Mouse (Mus musculus) embryonic facial prominence, embryonic 10.5 days (tissue): Measurements from ENCODE around the gene Olfm3. TPM values are rescaled to one million over a fixed set of nuclear protein-coding genes. Genes with fewer than 3 reads are reported as not detected.

Source experiments
- DNase-seq: peaks from one replicate; pipeline ENCODE4 v3.0.0-alpha.2; 2017; ENCODE audit warnings: low spot score
- H3K27ac ChIP-seq: fragments of 300-500 bp; sonication (generic); replicated peaks from 2 replicates; pipeline ENCODE4 v1.5.1; 2016; ENCODE audit warnings: mild to moderate bottlenecking
- H3K27me3 ChIP-seq: fragments of 300-500 bp; sonication (generic); replicated peaks from 2 replicates; pipeline ENCODE4 v1.6.1; 2016; ENCODE audit warnings: low read depth, mild to moderate bottlenecking; ENCODE audit not compliant: poor library complexity, severe bottlenecking
- H3K36me3 ChIP-seq: fragments of 300-500 bp; sonication (generic); replicated peaks from 2 replicates; pipeline ENCODE4 v1.6.1; 2016; ENCODE audit warnings: mild to moderate bottlenecking, moderate library complexity
- H3K4me1 ChIP-seq: fragments of 300-500 bp; sonication (generic); 2 replicates; pipeline ENCODE4 v1.6.1; 2016
- H3K4me3 ChIP-seq: fragments of 300-500 bp; sonication (generic); 2 replicates; pipeline ENCODE4 v1.5.1; 2016; ENCODE audit warnings: mild to moderate bottlenecking, moderate library complexity
- H3K9me3 ChIP-seq: fragments of 300-500 bp; sonication (generic); 2 replicates; pipeline ENCODE4 v1.6.1; 2016; ENCODE audit warnings: mild to moderate bottlenecking
- WGBS: fragments of 180-500 bp; shearing (Covaris S2); methylation state at CpG from one replicate; pipeline ENCODE4 v1.1.7; 2016; 5-methylcytosine and 5-hydroxymethylcytosine counted together
- polyA plus RNA-seq: library from polyadenylated mRNA; unstranded; fragments of >200 nt; fragmentation: Nextera tagmentation; extraction: Ambion mirVana; gene quantifications from 2 replicates; pipeline ENCODE4 v1.2.1, GENCODE M21; 2016

The Olfm3 gene
- polyA plus RNA-seq, 1 experiment from 2014 or later, result 0.10 TPM

DNA sequence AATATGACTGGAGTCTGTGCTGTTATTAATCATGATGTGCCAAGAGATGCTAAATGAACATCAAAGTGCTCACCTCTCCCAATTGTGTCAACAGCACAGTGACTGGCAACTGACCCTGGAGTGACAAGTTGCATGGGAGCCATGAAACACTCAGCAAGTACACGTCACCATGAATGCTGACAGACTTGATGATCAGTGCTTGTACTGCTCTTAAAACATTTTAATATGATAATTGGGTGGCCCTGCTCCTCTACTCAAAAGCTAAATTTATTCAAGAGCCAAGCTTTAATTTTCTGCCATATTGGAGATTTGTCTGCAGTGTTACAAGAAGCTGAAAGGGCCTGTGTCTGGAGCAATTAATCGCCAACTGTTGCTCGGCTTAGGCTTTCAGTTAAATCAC, 184.4 kb downstream of the Olfm3 start:
- WGBS, result 83% methylated on average over 3 of the region's 3 CpGs
- Histone ChIP-seq H3K9me3 (no peaks in the 10 kb centered on the region), H3K27ac (no peak overlapping the region), H3K4me1 (no peaks in the 10 kb centered on the region), H3K36me3 (no peaks in the 10 kb centered on the region), H3K4me3 (no peak overlapping the region), H3K27me3 (no peaks in the 10 kb centered on the region)
- DNase-seq, result no peak

DNA sequence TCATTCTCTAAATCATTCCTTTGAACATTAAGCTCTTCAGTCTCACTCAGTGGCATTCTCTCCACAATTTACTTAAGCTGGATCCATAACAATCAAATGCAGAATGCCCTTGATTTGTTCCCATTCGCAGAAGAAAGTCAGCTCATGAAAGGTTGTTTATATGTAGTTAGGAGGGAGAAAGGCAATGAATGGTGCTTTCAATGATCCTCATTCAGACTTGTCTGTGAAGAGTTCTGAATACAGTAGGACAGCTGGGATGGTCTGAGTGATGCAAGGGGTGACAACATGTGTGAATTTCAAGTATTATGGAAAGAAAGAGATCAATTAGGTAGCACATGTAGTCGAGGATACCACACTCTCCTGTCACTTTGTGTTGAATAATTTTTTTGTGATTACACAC, 186.8 kb downstream of the Olfm3 start:
- H3K9me3 ChIP-seq, result no peaks in the 10 kb centered on the region
- H3K36me3 ChIP-seq, result no peaks in the 10 kb centered on the region
- H3K27me3 ChIP-seq, result no peaks in the 10 kb centered on the region
- no peaks in the 10 kb centered on the region for H3K4me1 ChIP-seq
- 55% methylated on average over 2 of the region's 2 CpGs for WGBS
- H3K27ac ChIP-seq, result no peak overlapping the region
- DNase-seq, result no peak
- H3K4me3 ChIP-seq, result no peak overlapping the region

DNA sequence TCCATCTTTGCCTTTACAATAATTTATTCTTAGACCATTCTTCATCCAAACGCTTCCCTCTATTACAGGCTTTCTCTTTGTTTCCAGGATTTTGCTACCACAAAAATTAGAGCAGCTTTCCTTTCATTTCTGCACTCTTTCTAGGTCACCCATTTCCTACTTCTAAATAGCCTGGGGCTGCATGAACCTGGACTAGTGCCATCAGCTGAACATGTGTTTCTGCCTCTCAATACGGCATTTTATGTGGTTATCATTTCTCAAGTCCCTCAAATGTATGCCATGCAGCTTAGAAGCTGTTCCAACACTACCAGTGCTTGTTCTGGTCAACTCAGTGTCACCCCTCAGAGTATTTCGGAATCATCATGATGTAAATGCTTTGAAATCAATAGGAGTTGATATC, 191.6 kb downstream of the Olfm3 start:
- H3K4me1 ChIP-seq, result no peaks in the 10 kb centered on the region
- no peak overlapping the region for H3K4me3 ChIP-seq
- H3K27ac ChIP-seq, result no peak overlapping the region
- no peaks in the 10 kb centered on the region for H3K9me3 ChIP-seq
- H3K27me3 ChIP-seq, result no peaks in the 10 kb centered on the region
- no peak for DNase-seq
- no peaks in the 10 kb centered on the region for H3K36me3 ChIP-seq
- 80% methylated on average over 3 of the region's 3 CpGs for WGBS

DNA sequence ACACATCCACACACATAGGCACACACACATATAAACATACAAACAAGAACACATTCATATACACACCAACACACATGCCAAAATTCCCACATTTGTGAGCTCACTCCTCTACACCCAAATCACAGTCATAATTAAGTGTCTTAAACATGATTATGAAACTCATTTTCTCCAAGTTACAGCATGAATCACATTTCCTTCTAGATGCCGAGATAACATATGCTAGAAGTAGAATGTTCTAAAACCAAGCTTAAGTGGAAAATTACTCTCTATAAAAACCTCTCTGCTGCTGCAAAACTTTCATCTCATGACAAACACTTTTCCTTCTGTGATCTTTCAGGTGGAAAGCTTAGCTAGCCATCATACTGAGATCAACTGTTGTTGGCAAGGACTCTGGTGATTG, 195.7 kb downstream of the Olfm3 start:
- H3K4me1 ChIP-seq, result no peaks in the 10 kb centered on the region
- 90% methylated on average over 1 of the region's 1 CpGs for WGBS
- H3K4me3 ChIP-seq, result no peak overlapping the region
- H3K27me3 ChIP-seq, result no peaks in the 10 kb centered on the region
- no peak for DNase-seq
- H3K27ac ChIP-seq, result no peak overlapping the region
- no peaks in the 10 kb centered on the region for H3K9me3 ChIP-seq
- H3K36me3 ChIP-seq, result no peaks in the 10 kb centered on the region

DNA sequence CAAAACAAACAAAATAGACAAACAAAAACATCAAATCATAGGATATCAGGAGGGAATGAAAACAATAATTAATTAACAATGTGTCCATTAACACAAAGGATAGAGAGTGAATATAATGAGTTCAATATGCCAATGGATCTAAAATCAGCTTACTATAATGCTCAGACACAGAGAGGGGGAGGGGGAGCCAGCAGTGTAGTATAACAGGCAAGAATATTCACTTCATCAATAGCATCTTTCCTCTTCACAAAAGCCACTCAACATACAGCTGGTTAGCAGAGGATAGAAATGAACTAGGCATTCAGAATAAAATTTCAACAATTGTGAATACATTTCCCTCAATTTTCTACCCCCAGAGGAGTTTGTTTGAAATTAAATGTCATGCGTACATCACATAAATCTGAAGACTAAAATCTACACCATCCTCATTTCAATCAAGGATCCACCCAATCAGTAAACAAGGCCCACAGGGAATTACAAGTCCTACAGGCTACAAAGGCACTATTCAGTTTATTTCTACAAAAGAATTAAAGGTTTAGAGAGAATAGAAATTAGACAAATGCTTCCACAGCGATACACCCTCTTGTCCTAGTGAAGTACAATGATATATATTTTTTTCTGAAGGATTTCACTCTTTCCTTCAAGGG, 200.4 kb downstream of the Olfm3 start:
- no peak for DNase-seq
- H3K4me1 ChIP-seq, result no peaks in the 10 kb centered on the region
- no peaks in the 10 kb centered on the region for H3K36me3 ChIP-seq
- no peaks in the 10 kb centered on the region for H3K27me3 ChIP-seq
- H3K9me3 ChIP-seq, result no peaks in the 10 kb centered on the region
- H3K27ac ChIP-seq, result no peak overlapping the region
- WGBS, result 78% methylated on average over 2 of the region's 2 CpGs
- no peak overlapping the region for H3K4me3 ChIP-seq

DNA sequence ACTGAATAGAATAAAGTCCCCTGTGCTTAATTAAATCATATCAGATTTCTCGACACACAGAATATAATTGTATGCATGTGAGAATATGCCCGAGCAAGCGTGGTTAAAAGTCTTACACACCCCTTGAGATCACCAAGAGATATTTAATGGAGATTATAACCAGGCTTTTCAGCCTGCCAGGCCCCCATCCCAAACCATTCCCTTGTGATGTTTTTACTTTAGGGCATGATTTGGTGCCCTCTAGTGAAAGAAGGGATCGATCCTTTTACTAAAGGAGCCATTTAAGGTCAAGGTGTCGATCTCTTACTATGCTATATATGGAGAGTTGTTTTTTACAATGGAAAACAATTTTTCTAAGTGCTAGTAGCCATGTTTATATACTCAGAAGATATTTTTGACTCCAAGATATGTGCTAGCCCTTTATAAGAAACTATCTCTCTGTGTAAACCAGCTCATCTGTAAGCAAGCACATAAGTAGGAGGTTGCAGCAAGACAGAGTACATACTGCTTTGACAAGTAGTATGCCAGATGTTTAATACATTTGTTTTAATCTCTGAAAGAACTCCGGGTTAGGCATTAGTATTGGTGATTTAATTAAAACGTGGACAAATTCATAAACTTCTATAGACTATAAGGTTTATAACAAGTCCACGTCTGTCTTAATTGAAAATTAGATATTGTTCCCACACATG, 201.1 kb downstream of the Olfm3 start:
- H3K27me3 ChIP-seq, result no peaks in the 10 kb centered on the region
- WGBS, result 41% methylated on average over 8 of the region's 8 CpGs
- no peak for DNase-seq

DNA sequence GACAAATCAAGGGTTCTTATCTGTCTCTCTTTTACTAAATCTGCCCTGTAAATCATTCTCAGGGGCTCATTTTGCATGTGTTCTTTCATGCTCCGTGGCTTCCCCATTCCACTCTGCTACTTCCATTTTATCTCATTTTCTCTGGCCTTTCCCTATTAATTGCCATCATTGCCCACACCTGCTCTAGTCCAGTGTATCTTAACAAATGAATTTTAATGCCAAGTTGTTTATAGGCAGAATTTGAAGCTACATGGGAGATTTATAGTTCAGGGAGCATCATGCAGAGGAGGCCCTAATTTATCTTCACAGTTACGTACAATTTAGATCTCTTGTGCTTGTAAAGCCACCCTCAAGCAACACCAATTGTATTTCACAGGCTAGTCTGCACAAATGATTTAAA, 241.8 kb downstream of the Olfm3 start:
- no peaks in the 10 kb centered on the region for H3K36me3 ChIP-seq
- H3K27ac ChIP-seq, result no peak overlapping the region
- no peaks in the 10 kb centered on the region for H3K4me1 ChIP-seq
- no peaks in the 10 kb centered on the region for H3K9me3 ChIP-seq
- H3K27me3 ChIP-seq, result no peaks in the 10 kb centered on the region
- 76% methylated on average over 2 of the region's 2 CpGs for WGBS
- DNase-seq, result no peak
- no peak overlapping the region for H3K4me3 ChIP-seq

More for the DNA sequence above, 201.1 kb downstream of the Olfm3 start:
- Histone ChIP-seq H3K4me3 (no peak overlapping the region), H3K4me1 (no peaks in the 10 kb centered on the region), H3K27ac (no peak overlapping the region), H3K9me3 (no peaks in the 10 kb centered on the region), H3K36me3 (no peaks in the 10 kb centered on the region)

DNA sequence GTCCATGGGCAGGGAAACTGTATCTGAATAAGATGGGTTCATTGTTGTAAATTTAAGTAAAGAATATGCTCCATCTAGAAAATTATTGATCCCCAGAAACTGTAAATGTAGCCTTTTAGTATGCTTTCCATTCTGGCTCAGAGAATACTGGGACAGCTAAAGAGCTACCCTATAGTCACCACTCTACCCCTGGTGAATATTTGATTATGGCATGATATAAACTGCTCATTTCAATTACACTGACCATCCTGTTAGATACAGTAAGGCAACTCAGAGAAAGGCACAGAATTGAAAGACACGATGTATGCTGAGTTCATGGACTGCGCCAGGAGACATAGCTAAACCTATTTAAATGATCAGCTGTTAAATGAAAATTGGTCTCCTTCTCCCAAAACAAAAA, 242.4 kb downstream of the Olfm3 start:
- Histone ChIP-seq H3K27me3 (no peaks in the 10 kb centered on the region), H3K36me3 (no peaks in the 10 kb centered on the region), H3K9me3 (no peaks in the 10 kb centered on the region), H3K4me1 (no peaks in the 10 kb centered on the region), H3K27ac (no peak overlapping the region), H3K4me3 (no peak overlapping the region)
- whole genome bisulfite sequencing, result 92% methylated on average over 2 of the region's 2 CpGs
- DNase-seq, result no peak

DNA sequence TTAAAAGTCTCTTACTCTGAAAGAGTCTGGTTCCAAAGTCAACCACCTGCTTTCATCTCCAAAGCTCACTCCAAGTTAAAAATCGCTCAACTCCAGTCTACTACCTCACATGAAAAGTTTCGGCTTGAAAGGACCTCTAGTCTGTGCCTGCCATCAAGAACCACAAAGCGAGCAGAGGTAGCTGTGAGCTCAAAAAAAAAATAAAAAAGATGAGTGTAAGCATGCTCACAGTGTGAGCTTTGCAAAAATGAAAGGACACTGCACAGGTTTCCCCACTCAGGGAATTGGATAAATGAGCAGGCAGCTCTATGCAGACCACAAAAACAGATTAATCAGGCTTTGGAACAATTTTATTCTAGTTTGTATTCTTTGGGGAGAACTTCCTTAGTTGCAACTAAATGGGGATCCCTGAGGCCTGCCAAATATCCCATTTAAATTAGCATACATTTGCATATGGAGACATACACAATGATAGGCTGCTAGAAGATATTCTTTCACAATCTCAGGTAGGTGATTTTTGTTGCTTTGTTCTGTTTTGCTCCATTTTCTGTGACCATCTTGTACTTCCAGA, 255.1 kb downstream of the Olfm3 start:
- 86% methylated on average over 3 of the region's 3 CpGs for WGBS
- Histone ChIP-seq H3K4me1 (no peaks in the 10 kb centered on the region), H3K27me3 (no peaks in the 10 kb centered on the region), H3K4me3 (no peak overlapping the region), H3K27ac (no peak overlapping the region), H3K9me3 (no peaks in the 10 kb centered on the region), H3K36me3 (no peaks in the 10 kb centered on the region)
- DNase-seq, result no peak

DNA sequence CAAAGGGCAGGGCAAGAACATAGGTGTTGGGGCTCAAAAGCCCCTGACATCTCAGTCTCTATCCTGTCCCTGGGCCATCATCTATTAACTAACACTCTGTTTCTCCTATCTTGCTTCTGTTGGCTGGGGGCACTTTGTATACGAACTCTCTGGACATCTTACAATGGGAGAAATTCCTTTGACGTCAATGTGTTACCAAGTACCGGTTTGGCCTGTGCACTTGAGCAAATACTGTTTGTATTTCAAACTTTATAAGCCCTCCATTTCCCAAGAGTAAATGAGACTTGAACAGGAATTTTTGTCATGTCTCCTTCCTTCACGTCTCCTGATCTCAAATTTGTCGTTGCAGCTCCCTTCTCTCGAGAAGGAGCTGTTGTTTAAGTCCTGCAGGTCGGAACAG, 270.7 kb downstream of the Olfm3 start:
- Histone ChIP-seq H3K9me3 (no peaks in the 10 kb centered on the region), H3K36me3 (no peaks in the 10 kb centered on the region), H3K4me3 (no peak overlapping the region), H3K4me1 (no peaks in the 10 kb centered on the region), H3K27ac (no peak overlapping the region), H3K27me3 (no peaks in the 10 kb centered on the region)
- DNase-seq, result no peak
- WGBS, result 84% methylated on average over 7 of the region's 7 CpGs
